Mouse (Mus musculus) CD4-positive naive resting alpha-beta T cell, adult 57 days (primary cell): ENCODE results near the gene Mef2d. TPM values are rescaled to one million over a fixed set of nuclear protein-coding genes. Genes with fewer than 3 reads are reported as not detected.

Experiments
- total RNA-seq: library from RNA; stranded (reverse); gene quantifications from one replicate; pipeline ENCODE4 v1.2.4, GENCODE M21; 2023

Mef2d gene
- total RNA-seq = 345 TPM

DNA sequence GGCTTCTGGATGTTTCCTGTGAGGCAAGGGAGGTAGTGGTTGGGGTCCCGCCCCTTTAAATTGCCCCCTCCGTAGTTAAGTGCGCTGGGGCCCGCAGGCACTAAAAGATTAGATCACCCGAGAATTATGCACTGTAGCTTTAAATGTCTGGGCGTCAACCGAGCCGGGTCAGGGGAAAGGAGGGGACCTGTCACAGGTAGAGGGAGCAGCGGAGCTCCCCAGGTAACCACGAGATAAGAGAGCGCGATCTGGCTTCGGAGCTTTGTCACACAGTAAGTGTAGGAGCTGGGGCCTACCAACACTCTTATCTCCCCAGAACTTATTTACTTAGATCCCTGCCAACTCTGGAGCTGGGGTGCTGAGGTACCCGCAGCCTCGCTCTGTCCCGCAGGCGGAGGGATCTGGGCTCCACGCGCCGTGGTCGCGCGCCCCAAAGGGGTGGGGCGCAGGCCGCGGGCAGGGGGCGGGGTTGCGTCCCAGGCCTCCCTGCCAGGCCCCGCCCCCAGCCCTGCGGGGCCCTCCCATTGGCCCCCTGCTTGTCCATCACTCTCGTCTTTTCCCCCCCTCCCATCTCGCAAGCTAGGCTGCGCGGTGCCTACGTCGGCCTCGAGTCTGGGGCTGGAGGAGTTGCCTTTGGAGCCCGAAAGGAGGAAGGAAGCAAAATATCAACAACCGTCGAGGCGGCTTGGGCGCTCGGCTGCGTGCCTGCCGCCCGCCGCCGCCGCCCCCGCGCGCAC lies at the start of gene Mef2d:
TSS of gene Mef2d (plus strand) at position 586 of the 737 bp plus-strand sequence.

Other genes starting within 250 kb of the Mef2d start
- 85.8 TPM for gene Hdgf, start 236.1 kb upstream of the Mef2d start, total RNA-seq
- gene Mrpl24, start 222.9 kb upstream of the Mef2d start, total RNA-seq = 169 TPM
- 63.4 TPM for gene Isg20l2, start 212.1 kb upstream of the Mef2d start, total RNA-seq
- gene Rrnad1, start 211.7 kb upstream of the Mef2d start, total RNA-seq = 32.8 TPM
- 2.3 TPM for gene Crabp2, start 193.7 kb upstream of the Mef2d start, total RNA-seq
- gene Nes, start 171.3 kb upstream of the Mef2d start, total RNA-seq = not detected
- gene Bcan, start 142.1 kb upstream of the Mef2d start, total RNA-seq = not detected
- gene Hapln2, start 114.8 kb upstream of the Mef2d start, total RNA-seq = not detected
- 27.4 TPM for gene Gpatch4, start 99.3 kb upstream of the Mef2d start, total RNA-seq
- 23.9 TPM for gene Naxe, start 83.9 kb upstream of the Mef2d start, total RNA-seq
- not detected for gene Ttc24, start 64.1 kb upstream of the Mef2d start, total RNA-seq
- 1.2 TPM for gene Iqgap3, start 60.4 kb upstream of the Mef2d start, total RNA-seq
- not detected for gene Rhbg, start 112.3 kb downstream of the Mef2d start, total RNA-seq
- gene Gm38392, start 144.8 kb downstream of the Mef2d start, total RNA-seq = not detected
- gene Tsacc, start 154.6 kb downstream of the Mef2d start, total RNA-seq = 4.2 TPM
- gene Cct3, start 154.7 kb downstream of the Mef2d start, total RNA-seq = 188 TPM
- gene Glmp, start 182.7 kb downstream of the Mef2d start, total RNA-seq = 116 TPM
- 2.6 TPM for gene Tmem79, start 193.8 kb downstream of the Mef2d start, total RNA-seq
- gene Smg5, start 193.9 kb downstream of the Mef2d start, total RNA-seq = 136 TPM
- 3.7 TPM for gene Paqr6, start 222.2 kb downstream of the Mef2d start, total RNA-seq
- gene Bglap3, start 230.4 kb downstream of the Mef2d start, total RNA-seq = not detected
- not detected for gene Bglap2, start 236.3 kb downstream of the Mef2d start, total RNA-seq
- gene Bglap, start 242.1 kb downstream of the Mef2d start, total RNA-seq = not detected